Mouse (Mus musculus) ES-E14 (cell line): Measurements from ENCODE around the gene Pard3. TPM values are rescaled to one million over a fixed set of nuclear protein-coding genes. Genes with fewer than 3 reads are reported as not detected.

ENCODE experiments used
- DNase-seq: peaks from one replicate; pipeline ENCODE4 v3.0.0-alpha.2; 2013; ENCODE audit warnings: low read depth, low spot score
- H3K27ac ChIP-seq: 2 replicates; pipeline ENCODE4 v1.5.1; 2012; ENCODE audit warnings: low read depth, mild to moderate bottlenecking, low read length, moderate library complexity, mixed read lengths; ENCODE audit not compliant: poor library complexity, insufficient read depth, severe bottlenecking
- H3K36me3 ChIP-seq: 2 replicates; pipeline ENCODE4 v1.6.1; 2012; ENCODE audit warnings: mild to moderate bottlenecking, low read length, moderate library complexity, mixed read lengths; ENCODE audit not compliant: control insufficient read depth, poor library complexity, insufficient read depth, severe bottlenecking
- H3K4me1 ChIP-seq, 2 experiments: fragments of 150-350 bp in 1 of 2; sonication (generic) in 1 of 2; 2 replicates each; pipeline ENCODE4 v1.6.1; 2012; ENCODE audit warnings: low read length in 2 of 2, mild to moderate bottlenecking in 1 of 2, mixed read lengths in 1 of 2; ENCODE audit not compliant: control insufficient read depth in 2 of 2, insufficient read depth in 2 of 2, poor library complexity in 1 of 2
- H3K4me3 ChIP-seq, 2 experiments: fragments of 150-350 bp in 1 of 2; sonication (generic) in 1 of 2; 2 replicates each; pipeline ENCODE4 v1.5.1; 2012; ENCODE audit warnings: low read length in 2 of 2, low read depth in 1 of 2, mild to moderate bottlenecking in 1 of 2, mixed read lengths in 1 of 2; ENCODE audit not compliant: insufficient read depth in 1 of 2, poor library complexity in 1 of 2, severe bottlenecking in 1 of 2
- H3K9ac ChIP-seq: 2 replicates; pipeline ENCODE4 v1.6.1; 2012; ENCODE audit warnings: low read depth, mild to moderate bottlenecking, low read length, mixed read lengths; ENCODE audit not compliant: poor library complexity, insufficient read depth, severe bottlenecking
- H3K9me3 ChIP-seq: fragments of 150-350 bp; sonication (generic); 2 replicates; pipeline ENCODE4 v1.6.1; 2012; ENCODE audit warnings: low read depth, mild to moderate bottlenecking, low read length; ENCODE audit not compliant: control insufficient read depth, insufficient read depth
- CHD2 ChIP-seq: IDR thresholded peaks from 2 replicates; pipeline ENCODE4 v1.6.1; 2014; ENCODE audit warnings: mild to moderate bottlenecking, low read depth, low read length, inconsistent platforms
- HCFC1 ChIP-seq: IDR thresholded peaks from 2 replicates; pipeline ENCODE4 v1.6.1; 2012; ENCODE audit warnings: low read length, inconsistent platforms, borderline replicate concordance; ENCODE audit not compliant: insufficient read depth
- MAFK ChIP-seq: IDR thresholded peaks from 2 replicates; pipeline ENCODE4 v1.6.1; 2014; ENCODE audit warnings: mild to moderate bottlenecking, low read depth, low read length, inconsistent platforms; ENCODE audit not compliant: insufficient read depth
- ZC3H11A ChIP-seq: IDR thresholded peaks from 2 replicates; pipeline ENCODE4 v1.6.1; 2012; ENCODE audit warnings: low read depth, mild to moderate bottlenecking, inconsistent platforms, low read length, borderline replicate concordance
- ZNF384 ChIP-seq: IDR thresholded peaks from 2 replicates; pipeline ENCODE4 v1.6.1; 2012; ENCODE audit warnings: low read depth, low read length, inconsistent platforms
- in situ Hi-C, 2 experiments: fragments of 600-800 bp; cut with MboI; formaldehyde crosslinking; loops; one replicate each; pipeline ENCODE4 v1.15.1; 2025; ENCODE audit warnings: low sequenced_read_pairs in 2 of 2, inconsistent platforms in 1 of 2; ENCODE audit not compliant: unreplicated experiment in 2 of 2
- total RNA-seq: library from RNA; depleted of rRNA; stranded (reverse); fragments of 300-350 nt; gene quantifications from 2 replicates; pipeline ENCODE4 v1.2.3, GENCODE M21; 2012

The Pard3 gene
- total RNA-seq, 1 experiment = 30.2 TPM

- no peak overlapping the region for H3K4me3 ChIP-seq
- no peaks in the 10 kb centered on the region for H3K36me3 ChIP-seq
- H3K9ac ChIP-seq = no peak overlapping the region
- H3K9me3 ChIP-seq = no peaks in the 10 kb centered on the region
- TF ChIP-seq HCFC1 = no peak
- TF ChIP-seq MAFK = no peak
- no peak for TF ChIP-seq CHD2
- TF ChIP-seq ZNF384 = no peak
- no peak for TF ChIP-seq ZC3H11A
- no peak overlapping the region for H3K27ac ChIP-seq
- in situ Hi-C loops = no loop called here
- H3K4me1 ChIP-seq = no peaks in the 10 kb centered on the region; a peak in 1 of 4 replicates
- no peak for DNase-seq
These were observed 239.3 kb downstream of the Pard3 start for GRCm38 (mm10) chr8:127302847-127303445.

- DNase-seq = no peak
- H3K4me1 ChIP-seq = no peaks in the 10 kb centered on the region
- no peak overlapping the region for H3K9ac ChIP-seq
- no peak overlapping the region for H3K27ac ChIP-seq
- H3K36me3 ChIP-seq = no peaks in the 10 kb centered on the region
- in situ Hi-C loops = no loop called here
- TF ChIP-seq ZC3H11A = no peak
- no peak overlapping the region for H3K4me3 ChIP-seq
- H3K9me3 ChIP-seq = no peaks in the 10 kb centered on the region
These were observed 243.3 kb downstream of the Pard3 start for GRCm38 (mm10) chr8:127307026-127307425.

GRCm38 (mm10) chr8:127309363-127309762 is 245.7 kb downstream of the Pard3 start:
- no peak overlapping the region for H3K27ac ChIP-seq
- H3K4me1 ChIP-seq = no peaks in the 10 kb centered on the region
- no peak overlapping the region for H3K9ac ChIP-seq
- no peak for DNase-seq
- TF ChIP-seq HCFC1 = no peak
- TF ChIP-seq ZC3H11A = no peak
- TF ChIP-seq MAFK = no peak
- TF ChIP-seq ZNF384 = no peak
- no peak for TF ChIP-seq CHD2
- in situ Hi-C loops = no loop called here
- H3K9me3 ChIP-seq = no peaks in the 10 kb centered on the region
- no peaks in the 10 kb centered on the region for H3K36me3 ChIP-seq
- H3K4me3 ChIP-seq = no peak overlapping the region

GRCm38 (mm10) chr8:127315811-127316210 is 252.1 kb downstream of the Pard3 start:
- Histone ChIP-seq H3K4me3 (no peak overlapping the region), H3K9me3 (no peaks in the 10 kb centered on the region), H3K27ac (no peak overlapping the region), H3K36me3 (no peaks in the 10 kb centered on the region), H3K9ac (no peak overlapping the region), H3K4me1 (no peaks in the 10 kb centered on the region)
- DNase-seq = no peak
- in situ Hi-C loops = no loop called here
- TF ChIP-seq ZNF384 = no peak

GRCm38 (mm10) chr8:127317914-127318313 is 254.2 kb downstream of the Pard3 start:
- TF ChIP-seq CHD2 (no peak), ZNF384 (no peak), ZC3H11A (no peak), MAFK (no peak), HCFC1 (no peak)
- in situ Hi-C loops = no loop called here
- Histone ChIP-seq H3K9ac (no peak overlapping the region), H3K4me3 (no peak overlapping the region), H3K36me3 (no peaks in the 10 kb centered on the region), H3K27ac (no peak overlapping the region), H3K4me1 (no peaks in the 10 kb centered on the region), H3K9me3 (no peaks in the 10 kb centered on the region)
- no peak for DNase-seq
